Mouse (Mus musculus): ENCODE results near the gene Hdgfl2. TPM values are rescaled to one million over a fixed set of nuclear protein-coding genes. Genes with fewer than 3 reads are reported as not detected.
"Not testable (repeated sequence)": the region's sequence is repeated elsewhere in the genome, so short reads cannot be mapped to it uniquely, and the experiment has no call there.

Gene Hdgfl2
- total and polyA plus RNA-seq, 3 experiments = 35.3 to 93.6 (median 68.9) TPM

DNA sequence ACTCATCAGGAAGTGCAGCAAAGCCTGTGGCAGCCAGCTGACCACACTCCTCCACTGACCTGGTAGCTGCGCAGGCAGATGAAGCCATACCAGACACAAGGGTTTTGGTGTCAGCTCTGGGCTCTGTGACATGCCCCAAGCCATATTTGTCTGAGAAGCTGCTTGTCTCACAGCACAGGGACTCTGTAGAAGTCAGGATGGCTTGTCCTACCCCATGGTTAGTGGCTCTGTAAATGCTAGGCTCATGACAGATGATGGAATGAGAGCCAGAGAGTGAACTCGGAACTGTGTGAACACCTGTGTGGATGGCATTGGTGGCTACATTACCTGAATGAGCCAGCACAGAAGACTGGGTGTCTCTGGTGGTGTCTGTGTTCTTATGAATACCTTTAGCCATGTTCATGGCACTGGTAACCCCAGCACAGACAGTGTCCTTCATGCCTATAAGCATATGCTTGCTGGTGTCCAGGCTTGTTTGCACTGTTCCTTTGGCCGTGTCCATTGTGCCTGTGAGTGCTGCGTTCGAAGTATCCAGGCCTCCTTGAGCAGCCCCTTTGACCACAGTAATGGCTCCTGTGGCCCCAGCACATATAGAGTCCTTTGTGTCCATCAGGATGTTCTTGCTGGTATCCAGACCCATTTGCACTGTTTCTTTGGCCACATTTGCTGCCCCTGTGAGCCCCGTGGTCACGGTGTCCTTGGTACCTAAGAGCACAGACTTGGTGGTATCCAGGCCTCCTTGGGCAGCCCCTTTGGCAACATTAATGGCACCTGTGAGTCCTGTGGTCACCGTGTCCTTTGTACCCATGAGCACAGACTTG is 24.2 kb downstream of the Hdgfl2 start:
- DNase-seq (ENCODE audit: extremely low read depth) = no peak
- peaks cover 50 to 70% of the 10 kb centered on the region in 2 experiments for H3K36me3 ChIP-seq (replicated peaks in 1 of 2; ENCODE audit: control insufficient read depth in 1 of 2, insufficient read depth in 1 of 2, low read length in 1 of 2)
- H3K4me2 ChIP-seq (ENCODE audit: insufficient read depth, low read depth, poor library complexity, severe bottlenecking) = no peak overlapping the region
- H3K27me3 ChIP-seq (replicated peaks) = no peaks in the 10 kb centered on the region
- no peak overlapping the region for H3K27ac ChIP-seq (ENCODE audit: insufficient read depth, low read depth)
- dilution Hi-C loops (cut with MboI; ENCODE audit: extremely low pct_ligation_motif_present, extremely low pct_unique_long_range_greater_than_20kb, low sequenced_read_pairs) = no loop called here
- H3K4me1 ChIP-seq (ENCODE audit: control insufficient read depth in 1 of 2, insufficient read depth in 2 of 2) = 0 out of 4 replicates have a peak, but pooled peaks cover 0 to 2% of the 10 kb centered on the region in 2 experiments
- TF ChIP-seq MAX (IDR thresholded peaks at IDR 0.05; ENCODE audit: low read length) = no peak
- TF ChIP-seq CHD1 (IDR thresholded peaks at IDR 0.05; ENCODE audit: low read depth, low read length) = no peak
- TF ChIP-seq ZNF384 (IDR thresholded peaks at IDR 0.05; ENCODE audit: low read depth, low read length) = no peak
- no peak for TF ChIP-seq CHD2 (IDR thresholded peaks at IDR 0.05; ENCODE audit: low read length)
- TF ChIP-seq USF1 (IDR thresholded peaks at IDR 0.05; ENCODE audit: low read depth, low read length) = no peak
- no peak for TF ChIP-seq ZC3H11A (IDR thresholded peaks at IDR 0.05; ENCODE audit: low read depth, low read length)
- TF ChIP-seq MXI1 (IDR thresholded peaks at IDR 0.05; ENCODE audit: low read depth, low read length) = no peak
- TF ChIP-seq MYC (IDR thresholded peaks at IDR 0.05; ENCODE audit: low read depth, low read length) = no peak
- TF ChIP-seq ELF1 (IDR thresholded peaks at IDR 0.05; ENCODE audit: low read depth, low read length) = no peak
- H3K9ac ChIP-seq (ENCODE audit: insufficient read depth, low read depth) = no peak overlapping the region
- no peaks in the 10 kb centered on the region for H3K9me3 ChIP-seq (replicated peaks; ENCODE audit: low read length)
- in situ Hi-C loops (cut with MboI; ENCODE audit: low pct_ligation_motif_present, low pct_unique_long_range_greater_than_20kb, low sequenced_read_pairs) = no loop called here
- H3K4me3 ChIP-seq (replicated peaks in 1 of 3; ENCODE audit: low read depth in 2 of 3, low read length in 2 of 3, poor library complexity in 1 of 3) = no peak overlapping the region
- no peaks in the 10 kb centered on the region for H3K79me2 ChIP-seq (replicated peaks; ENCODE audit: control insufficient read depth, extremely low read depth, insufficient read depth, poor library complexity, severe bottlenecking)

DNA sequence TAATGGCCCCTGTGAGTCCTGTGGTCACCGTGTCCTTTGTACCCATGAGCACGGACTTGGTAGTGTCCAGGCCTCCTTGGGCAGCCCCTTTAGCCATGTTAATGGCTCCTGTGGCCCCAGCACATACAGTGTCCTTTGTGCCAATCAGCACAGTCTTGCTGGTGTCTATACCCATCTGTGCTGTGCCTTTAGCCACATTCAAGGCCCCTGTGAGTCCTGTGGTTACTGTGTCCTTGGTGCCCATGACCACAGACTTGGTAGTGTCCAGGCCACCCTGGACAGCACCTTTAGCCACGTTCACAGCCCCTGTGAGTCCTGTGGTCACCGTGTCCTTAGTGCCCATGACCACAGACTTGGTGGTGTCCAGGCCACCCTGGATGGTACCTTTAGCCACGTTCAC is 25.4 kb downstream of the Hdgfl2 start:
- H3K9ac ChIP-seq (ENCODE audit: insufficient read depth, low read depth); H3K4me1 ChIP-seq (ENCODE audit: control insufficient read depth in 1 of 2, insufficient read depth in 2 of 2); dilution Hi-C loops (cut with MboI; ENCODE audit: extremely low pct_ligation_motif_present, extremely low pct_unique_long_range_greater_than_20kb, low sequenced_read_pairs); H3K79me2 ChIP-seq (replicated peaks; ENCODE audit: control insufficient read depth, extremely low read depth, insufficient read depth, poor library complexity, severe bottlenecking); H3K27ac ChIP-seq (ENCODE audit: insufficient read depth, low read depth); DNase-seq (ENCODE audit: extremely low read depth); H3K9me3 ChIP-seq (replicated peaks; ENCODE audit: low read length); in situ Hi-C loops (cut with MboI; ENCODE audit: low pct_ligation_motif_present, low pct_unique_long_range_greater_than_20kb, low sequenced_read_pairs); H3K4me2 ChIP-seq (ENCODE audit: insufficient read depth, low read depth, poor library complexity, severe bottlenecking); H3K27me3 ChIP-seq (replicated peaks); H3K4me3 ChIP-seq (replicated peaks in 1 of 3; ENCODE audit: low read depth in 2 of 3, low read length in 2 of 3, poor library complexity in 1 of 3): not testable (repeated sequence)
- H3K36me3 ChIP-seq (replicated peaks in 1 of 2; ENCODE audit: control insufficient read depth in 1 of 2, insufficient read depth in 1 of 2, low read length in 1 of 2) = peaks cover 41 to 71% of the 10 kb centered on the region in 2 experiments

DNA sequence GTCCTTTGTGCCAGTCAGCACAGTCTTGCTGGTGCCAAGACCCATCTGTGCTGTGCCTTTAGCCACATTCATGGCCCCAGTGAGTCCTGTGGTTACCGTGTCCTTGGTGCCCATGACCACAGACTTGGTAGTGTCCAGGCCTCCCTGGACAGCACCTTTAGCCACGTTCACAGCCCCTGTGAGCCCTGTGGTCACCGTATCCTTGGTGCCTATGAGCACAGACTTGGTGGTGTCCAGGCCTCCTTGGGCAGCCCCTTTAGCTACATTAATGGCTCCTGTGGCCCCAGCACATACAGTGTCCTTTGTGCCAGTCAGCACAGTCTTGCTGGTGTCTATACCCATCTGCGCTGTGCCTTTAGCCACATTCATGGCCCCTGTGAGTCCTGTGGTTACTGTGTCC is 27.0 kb downstream of the Hdgfl2 start:
- in situ Hi-C loops (cut with MboI; ENCODE audit: low pct_ligation_motif_present, low pct_unique_long_range_greater_than_20kb, low sequenced_read_pairs); H3K4me2 ChIP-seq (ENCODE audit: insufficient read depth, low read depth, poor library complexity, severe bottlenecking); H3K4me1 ChIP-seq (ENCODE audit: control insufficient read depth in 1 of 2, insufficient read depth in 2 of 2); H3K4me3 ChIP-seq (replicated peaks in 1 of 3; ENCODE audit: low read depth in 2 of 3, low read length in 2 of 3, poor library complexity in 1 of 3); H3K79me2 ChIP-seq (replicated peaks; ENCODE audit: control insufficient read depth, extremely low read depth, insufficient read depth, poor library complexity, severe bottlenecking); DNase-seq (ENCODE audit: extremely low read depth); dilution Hi-C loops (cut with MboI; ENCODE audit: extremely low pct_ligation_motif_present, extremely low pct_unique_long_range_greater_than_20kb, low sequenced_read_pairs); H3K27me3 ChIP-seq (replicated peaks); H3K9me3 ChIP-seq (replicated peaks; ENCODE audit: low read length); H3K9ac ChIP-seq (ENCODE audit: insufficient read depth, low read depth); H3K27ac ChIP-seq (ENCODE audit: insufficient read depth, low read depth): not testable (repeated sequence)
- peaks cover 25 to 57% of the 10 kb centered on the region in 2 experiments for H3K36me3 ChIP-seq (replicated peaks in 1 of 2; ENCODE audit: control insufficient read depth in 1 of 2, insufficient read depth in 1 of 2, low read length in 1 of 2)
